Comparison of ENCODE assay signal across 25 mouse cellular contexts in the genomic region with DNA sequence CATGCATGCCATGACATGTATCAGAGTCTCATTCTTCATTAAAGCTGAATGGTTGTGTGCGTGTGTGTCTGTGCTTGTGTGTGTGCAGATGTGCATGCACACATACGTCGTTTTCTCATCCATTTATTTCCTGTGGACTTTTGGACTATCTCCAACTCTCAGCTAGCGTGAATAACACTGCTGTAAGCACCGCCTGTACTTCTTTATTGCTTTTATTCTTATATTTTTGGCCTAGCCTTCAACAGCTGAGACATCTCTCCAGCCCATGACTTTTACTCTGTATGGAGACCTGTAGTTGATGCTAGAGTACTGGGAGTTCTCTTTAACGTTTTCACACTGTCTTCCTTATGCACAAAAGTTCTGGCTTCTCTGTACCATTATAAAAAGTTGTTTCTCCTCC.
DNase-seq lines count a peak whose midpoint lies in the region; ATAC-seq and TF ChIP-seq lines count a peak whose summit lies in the region.
"Had no signal": no experiment of that assay in that cellular context is flagged by ENCODE, and none has a peak within 500 bp of the region (broad histone marks: within the 10 kb centered on the region; RNA-seq: fewer than 3 reads in every experiment).

No protein-coding gene starts in this region.

- H3K27me3 ChIP-seq in forebrain, postnatal 0 days (ENCODE audit: insufficient read depth, low read length): no peaks in the 10 kb centered on the region
- H3K27me3 ChIP-seq in forebrain, embryonic 13.5 days: no peaks in the 10 kb centered on the region
- H3K27me3 ChIP-seq in heart, embryonic 15.5 days: no peaks in the 10 kb centered on the region
- no peaks in the 10 kb centered on the region for H3K27me3 ChIP-seq in kidney, postnatal 0 days (ENCODE audit: insufficient read depth, low read length)
- H3K27me3 ChIP-seq in kidney, embryonic 16.5 days (ENCODE audit: insufficient read depth, low read length): no peaks in the 10 kb centered on the region
- H3K27me3 ChIP-seq in stomach, embryonic 16.5 days (ENCODE audit: control insufficient read depth, insufficient read depth, low read length): no peaks in the 10 kb centered on the region
- no peaks in the 10 kb centered on the region for H3K27me3 ChIP-seq in stomach, postnatal 0 days (ENCODE audit: control insufficient read depth, insufficient read depth, low read length)
- H3K27me3 ChIP-seq: embryonic facial prominence, embryonic 15.5 days; forebrain, embryonic 15.5 days; hindbrain, embryonic 12.5 days; midbrain, embryonic 13.5 days had no signal

- H3K4me3 ChIP-seq in forebrain, postnatal 0 days (ENCODE audit: low read depth, low read length): no peak overlapping the region
- no peak overlapping the region for H3K4me3 ChIP-seq in forebrain, embryonic 13.5 days
- no peak overlapping the region for H3K4me3 ChIP-seq in heart, embryonic 15.5 days
- no peak overlapping the region for H3K4me3 ChIP-seq in kidney, postnatal 0 days (replicated peaks; ENCODE audit: low read depth, low read length)
- no peak overlapping the region for H3K4me3 ChIP-seq in kidney, embryonic 16.5 days (ENCODE audit: low read length)
- H3K4me3 ChIP-seq in stomach, embryonic 16.5 days (replicated peaks; ENCODE audit: low read length): no peak overlapping the region
- no peak overlapping the region for H3K4me3 ChIP-seq in stomach, postnatal 0 days (ENCODE audit: low read depth, low read length)
- H3K4me3 ChIP-seq: embryonic facial prominence, embryonic 10.5 days; embryonic facial prominence, embryonic 15.5 days; forebrain, embryonic 15.5 days; hindbrain, embryonic 12.5 days; megakaryocyte, embryonic 14.5 days; midbrain, embryonic 13.5 days had no signal

- H3K9me3 ChIP-seq in forebrain, postnatal 0 days (ENCODE audit: low read length): no peaks in the 10 kb centered on the region
- no peaks in the 10 kb centered on the region for H3K9me3 ChIP-seq in forebrain, embryonic 13.5 days (replicated peaks)
- no peaks in the 10 kb centered on the region for H3K9me3 ChIP-seq in heart, embryonic 15.5 days (replicated peaks)
- H3K9me3 ChIP-seq in kidney, postnatal 0 days (replicated peaks; ENCODE audit: low read length): no peaks in the 10 kb centered on the region
- H3K9me3 ChIP-seq in kidney, embryonic 16.5 days (ENCODE audit: low read length): no peaks in the 10 kb centered on the region
- H3K9me3 ChIP-seq in stomach, embryonic 16.5 days (replicated peaks; ENCODE audit: control insufficient read depth, low read length): no peaks in the 10 kb centered on the region
- no peaks in the 10 kb centered on the region for H3K9me3 ChIP-seq in stomach, postnatal 0 days (ENCODE audit: control insufficient read depth, low read length)
- H3K9me3 ChIP-seq: embryonic facial prominence, embryonic 10.5 days; embryonic facial prominence, embryonic 15.5 days; forebrain, embryonic 15.5 days; G1E; hindbrain, embryonic 12.5 days; midbrain, embryonic 13.5 days had no signal

- no peak for DNase-seq in forebrain, postnatal 0 days
- DNase-seq in heart, postnatal 25 days (ENCODE audit: low spot score): no peak
- peak; percentile 56 for DNase-seq in kidney, postnatal 0 days (ENCODE audit: low spot score)
- DNase-seq in stomach, postnatal 0 days (ENCODE audit: low spot score): no peak
- DNase-seq: adrenal gland, adult 8-10 months; cerebellum, adult 8-10 months; cerebellum, postnatal 25 days; gastrocnemius, postnatal 10 days; heart, postnatal 14 days; layer of hippocampus, adult 9-11 months; liver; lung, postnatal 4 days had no signal

- no peak overlapping the region for H3K4me2 ChIP-seq in forebrain, postnatal 0 days (ENCODE audit: low read depth)
- H3K4me2 ChIP-seq in forebrain, embryonic 13.5 days: no peak overlapping the region
- 0 out of 2 replicates have a peak overlapping the region, but pooled peaks have one; percentile 7 for H3K4me2 ChIP-seq in heart, embryonic 15.5 days
- no peak overlapping the region for H3K4me2 ChIP-seq in kidney, postnatal 0 days (ENCODE audit: low read length)
- no peak overlapping the region for H3K4me2 ChIP-seq in kidney, embryonic 16.5 days (replicated peaks; ENCODE audit: low read depth, low read length)
- H3K4me2 ChIP-seq in stomach, embryonic 16.5 days (ENCODE audit: low read depth, low read length): no peak overlapping the region
- no peak overlapping the region for H3K4me2 ChIP-seq in stomach, postnatal 0 days (replicated peaks; ENCODE audit: low read depth)
- H3K4me2 ChIP-seq: embryonic facial prominence, embryonic 15.5 days; forebrain, embryonic 15.5 days; hindbrain, embryonic 12.5 days; midbrain, embryonic 13.5 days had no signal

- H3K36me3 ChIP-seq in forebrain, postnatal 0 days (ENCODE audit: insufficient read depth): no peaks in the 10 kb centered on the region
- no peaks in the 10 kb centered on the region for H3K36me3 ChIP-seq in forebrain, embryonic 13.5 days (ENCODE audit: poor library complexity, severe bottlenecking)
- no peaks in the 10 kb centered on the region for H3K36me3 ChIP-seq in heart, embryonic 15.5 days
- H3K36me3 ChIP-seq in kidney, postnatal 0 days (ENCODE audit: insufficient read depth, low read length): no peaks in the 10 kb centered on the region
- no peaks in the 10 kb centered on the region for H3K36me3 ChIP-seq in kidney, embryonic 16.5 days (ENCODE audit: insufficient read depth, low read length)
- H3K36me3 ChIP-seq in stomach, embryonic 16.5 days (ENCODE audit: control insufficient read depth, insufficient read depth, low read length): no peaks in the 10 kb centered on the region
- no peaks in the 10 kb centered on the region for H3K36me3 ChIP-seq in stomach, postnatal 0 days (ENCODE audit: control insufficient read depth, insufficient read depth, low read length)
- H3K36me3 ChIP-seq: embryonic facial prominence, embryonic 10.5 days; embryonic facial prominence, embryonic 15.5 days; forebrain, embryonic 15.5 days; G1E; hindbrain, embryonic 12.5 days; midbrain, embryonic 13.5 days had no signal

- 42% methylated on average over 6 of the region's 6 CpGs for WGBS in forebrain, postnatal 0 days
- WGBS in forebrain, embryonic 13.5 days: 71% methylated on average over 6 of the region's 6 CpGs
- 43% methylated on average over 6 of the region's 6 CpGs for WGBS in heart, embryonic 15.5 days
- WGBS in kidney, postnatal 0 days: 43% methylated on average over 6 of the region's 6 CpGs
- 63% methylated on average over 6 of the region's 6 CpGs for WGBS in kidney, embryonic 16.5 days
- 34% methylated on average over 6 of the region's 6 CpGs for WGBS in stomach, embryonic 16.5 days
- 25% methylated on average over 6 of the region's 6 CpGs for WGBS in stomach, postnatal 0 days

- no peak overlapping the region for H3K9ac ChIP-seq in forebrain, postnatal 0 days
- no peak overlapping the region for H3K9ac ChIP-seq in forebrain, embryonic 13.5 days
- no peak overlapping the region for H3K9ac ChIP-seq in heart, embryonic 15.5 days
- no peak overlapping the region for H3K9ac ChIP-seq in kidney, postnatal 0 days (ENCODE audit: low read depth, low read length)
- no peak overlapping the region for H3K9ac ChIP-seq in kidney, embryonic 16.5 days (replicated peaks; ENCODE audit: low read length)
- no peak overlapping the region for H3K9ac ChIP-seq in stomach, embryonic 16.5 days (ENCODE audit: low read length)
- H3K9ac ChIP-seq in stomach, postnatal 0 days (ENCODE audit: low read length): no peak overlapping the region
- H3K9ac ChIP-seq: embryonic facial prominence, embryonic 15.5 days; forebrain, embryonic 15.5 days; hindbrain, embryonic 12.5 days; liver, embryonic 14.5 days; midbrain, embryonic 13.5 days had no signal

- 0 out of 2 replicates have a peak, but pooled peaks cover 6% of the 10 kb centered on the region for H3K4me1 ChIP-seq in forebrain, postnatal 0 days (ENCODE audit: insufficient read depth)
- peaks cover 5% of the 10 kb centered on the region; the same call in 1 of the 2 replicates for H3K4me1 ChIP-seq in forebrain, embryonic 13.5 days
- peaks cover 34% of the 10 kb centered on the region for H3K4me1 ChIP-seq in heart, embryonic 15.5 days (replicated peaks)
- no peaks in the 10 kb centered on the region for H3K4me1 ChIP-seq in kidney, postnatal 0 days (replicated peaks; ENCODE audit: insufficient read depth, low read length)
- no peaks in the 10 kb centered on the region for H3K4me1 ChIP-seq in kidney, embryonic 16.5 days (ENCODE audit: insufficient read depth, low read length)
- H3K4me1 ChIP-seq in stomach, embryonic 16.5 days (ENCODE audit: control insufficient read depth, insufficient read depth, low read length): peaks cover 4% of the 10 kb centered on the region
- no peaks in the 10 kb centered on the region; the same call in 1 of the 2 replicates for H3K4me1 ChIP-seq in stomach, postnatal 0 days (replicated peaks; ENCODE audit: control insufficient read depth, insufficient read depth)
- H3K4me1 ChIP-seq: embryonic facial prominence, embryonic 15.5 days; hindbrain, embryonic 12.5 days; megakaryocyte, embryonic 14.5 days; midbrain, embryonic 13.5 days had no signal

- intact Hi-C loops in heart, postnatal 25 days (cut with DNase I): no loop called here

- ATAC-seq in forebrain, postnatal 0 days: 0 out of 2 replicates have a peak, but pooled peaks have one; percentile 12
- no peak for ATAC-seq in forebrain, embryonic 13.5 days
- no peak for ATAC-seq in heart, embryonic 15.5 days (replicated peaks; ENCODE audit: insufficient number of reproducible peaks, insufficient read depth, low FRiP score, low read depth)
- ATAC-seq in kidney, postnatal 0 days (replicated peaks; ENCODE audit: low FRiP score, low read depth): no peak
- no peak for ATAC-seq in kidney, embryonic 16.5 days (ENCODE audit: low FRiP score, low TSS enrichment)
- peak; percentile 52 for ATAC-seq in stomach, embryonic 16.5 days (ENCODE audit: insufficient read depth, low FRiP score)
- no peak for ATAC-seq in stomach, postnatal 0 days (ENCODE audit: low FRiP score, low TSS enrichment)
- ATAC-seq: forebrain, embryonic 15.5 days; hindbrain, postnatal 0 days; midbrain, embryonic 13.5 days had no signal

- TF ChIP-seq CTCF in forebrain, postnatal 0 days (IDR thresholded peaks at IDR 0.05; ENCODE audit: low read depth): no peak
- no peak for TF ChIP-seq CTCF in kidney, postnatal 0 days (IDR thresholded peaks at IDR 0.05; ENCODE audit: low read depth)
- TF ChIP-seq CTCF in stomach, postnatal 0 days (IDR thresholded peaks at IDR 0.05; ENCODE audit: low read depth): no peak

- no peak overlapping the region for H3K27ac ChIP-seq in forebrain, postnatal 0 days (ENCODE audit: low read depth, low read length)
- no peak overlapping the region for H3K27ac ChIP-seq in forebrain, embryonic 13.5 days
- H3K27ac ChIP-seq in heart, embryonic 15.5 days: peak overlapping the region; percentile 72
- no peak overlapping the region for H3K27ac ChIP-seq in kidney, postnatal 0 days
- no peak overlapping the region for H3K27ac ChIP-seq in kidney, embryonic 16.5 days (ENCODE audit: low read length)
- H3K27ac ChIP-seq in stomach, embryonic 16.5 days (ENCODE audit: low read length): no peak overlapping the region
- H3K27ac ChIP-seq in stomach, postnatal 0 days (replicated peaks): no peak overlapping the region
- H3K27ac ChIP-seq: embryonic facial prominence, embryonic 10.5 days; embryonic facial prominence, embryonic 15.5 days; forebrain, embryonic 15.5 days; hindbrain, embryonic 12.5 days; hindbrain, postnatal 0 days; liver, embryonic 14.5 days; midbrain, embryonic 13.5 days had no signal

- TF ChIP-seq EP300 in stomach, postnatal 0 days (optimal IDR thresholded peaks at IDR 0.05): no peak

Comparison
In these comparisons a context has a peak if more than half of its experiments do, and no peak if none do; other contexts are left out.
1. ATAC-seq: peak in forebrain, postnatal 0 days (single experiment) and stomach, embryonic 16.5 days (single experiment); none in forebrain, embryonic 13.5 days (single experiment), heart, embryonic 15.5 days (single experiment), kidney, postnatal 0 days (single experiment), kidney, embryonic 16.5 days (single experiment) and stomach, postnatal 0 days (single experiment).